Mouse (Mus musculus) urinary bladder, postnatal 36 days (tissue): ENCODE data around the gene Aicda.
"Not testable (repeated sequence)": the region's sequence is repeated elsewhere in the genome, so short reads cannot be mapped to it uniquely, and the experiment has no call there.

Experiments used
- DNase-seq, 2 experiments: peaks; one replicate each; pipeline ENCODE4 v3.0.0; 2022; ENCODE audit warnings: low spot score in 2 of 2, mixed read lengths in 1 of 2

The Aicda gene

GRCm38 (mm10) chr6:122555266-122555665, 1.7 kb downstream of the Aicda start:
- DNase-seq: no peak

GRCm38 (mm10) chr6:122556959-122557561, 3.5 kb downstream of the Aicda start:
- peak; percentile 60 to 64 for DNase-seq

DNA sequence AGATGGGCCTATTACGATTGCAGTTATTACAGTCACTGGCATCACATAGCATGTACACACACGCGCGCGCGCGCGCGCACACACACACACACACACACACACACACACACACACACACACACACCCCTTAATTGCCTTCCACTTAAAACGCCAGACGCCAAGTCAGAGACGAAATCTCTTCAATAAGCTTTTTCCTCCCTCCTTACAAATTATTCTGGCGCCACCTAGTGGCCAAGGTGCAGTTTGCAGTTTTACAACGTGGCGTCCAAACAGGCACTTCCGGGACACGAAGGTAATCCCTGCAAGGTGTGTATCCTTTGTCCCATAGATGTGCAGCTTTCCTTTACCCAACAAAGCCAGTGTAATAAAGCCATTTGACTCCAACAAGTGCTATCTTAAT, 6.8 kb downstream of the Aicda start:
- peak; percentile 60 to 76 for DNase-seq

DNA sequence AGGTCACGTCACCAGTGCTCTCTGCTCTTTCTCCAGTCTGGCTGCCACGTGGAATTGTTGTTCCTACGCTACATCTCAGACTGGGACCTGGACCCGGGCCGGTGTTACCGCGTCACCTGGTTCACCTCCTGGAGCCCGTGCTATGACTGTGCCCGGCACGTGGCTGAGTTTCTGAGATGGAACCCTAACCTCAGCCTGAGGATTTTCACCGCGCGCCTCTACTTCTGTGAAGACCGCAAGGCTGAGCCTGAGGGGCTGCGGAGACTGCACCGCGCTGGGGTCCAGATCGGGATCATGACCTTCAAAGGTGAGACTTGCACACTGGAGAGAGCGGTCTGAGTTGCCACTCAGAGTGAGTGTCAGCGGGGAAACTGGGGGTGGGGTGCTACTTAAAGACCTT, 7.4 kb downstream of the Aicda start:
- DNase-seq: no peak

GRCm38 (mm10) chr6:122562463-122562862, 8.9 kb downstream of the Aicda start:
- peak in 1 of 2 experiments; percentile 20 for DNase-seq

DNA sequence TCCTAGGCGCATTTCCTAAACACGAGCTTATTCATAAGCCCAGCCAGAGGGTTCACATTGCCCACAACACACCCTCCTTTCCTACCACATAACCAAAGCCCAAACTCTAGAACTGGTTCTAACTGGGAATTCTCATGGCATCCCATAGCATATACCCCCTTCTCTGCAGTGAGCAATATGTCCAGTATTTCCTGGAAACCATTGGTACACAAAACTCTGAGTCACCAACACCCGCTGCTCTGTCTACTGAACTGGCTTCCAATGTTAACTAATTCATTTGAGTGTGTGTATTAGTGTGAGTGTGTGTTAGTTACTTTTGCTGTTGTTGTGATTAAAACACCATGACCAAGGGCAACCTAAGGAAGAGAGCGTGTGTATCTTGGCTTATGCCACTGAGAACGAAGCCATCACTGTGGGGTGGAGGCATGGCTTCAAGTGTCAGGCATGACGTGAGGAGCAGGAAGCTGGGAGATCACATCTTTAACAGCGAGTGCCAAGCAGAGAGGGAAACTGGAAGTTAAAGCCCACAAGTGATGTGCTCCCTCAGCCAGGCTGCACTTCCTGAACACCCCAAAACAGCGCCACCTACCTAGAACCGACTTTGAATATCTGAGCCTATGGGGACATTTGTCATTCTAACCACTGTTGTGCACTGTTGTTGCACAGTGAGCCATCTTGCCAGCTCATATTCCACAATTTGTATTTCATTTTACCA, 11.6 kb downstream of the Aicda start:
- DNase-seq: no peak

DNA sequence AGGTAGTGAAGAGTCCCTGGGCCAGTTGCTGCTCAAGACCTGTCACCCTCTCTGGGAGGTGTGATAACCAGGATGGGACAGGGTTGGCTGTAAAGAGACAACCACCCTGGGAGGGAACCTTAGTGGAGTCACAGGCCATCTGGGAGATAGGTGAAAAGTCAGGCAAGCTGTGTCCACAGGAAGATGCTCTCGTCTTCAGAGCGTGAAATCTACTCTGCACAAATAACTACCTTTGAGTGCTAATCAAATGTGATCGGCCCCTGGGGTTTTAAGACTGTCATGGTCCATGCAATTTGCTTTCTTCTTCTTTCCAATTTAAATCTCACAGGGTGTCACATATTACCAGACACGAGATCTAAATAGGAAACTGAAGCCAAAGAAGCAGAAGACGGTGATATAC, 15.5 kb downstream of the Aicda start:
- no peak for DNase-seq

DNA sequence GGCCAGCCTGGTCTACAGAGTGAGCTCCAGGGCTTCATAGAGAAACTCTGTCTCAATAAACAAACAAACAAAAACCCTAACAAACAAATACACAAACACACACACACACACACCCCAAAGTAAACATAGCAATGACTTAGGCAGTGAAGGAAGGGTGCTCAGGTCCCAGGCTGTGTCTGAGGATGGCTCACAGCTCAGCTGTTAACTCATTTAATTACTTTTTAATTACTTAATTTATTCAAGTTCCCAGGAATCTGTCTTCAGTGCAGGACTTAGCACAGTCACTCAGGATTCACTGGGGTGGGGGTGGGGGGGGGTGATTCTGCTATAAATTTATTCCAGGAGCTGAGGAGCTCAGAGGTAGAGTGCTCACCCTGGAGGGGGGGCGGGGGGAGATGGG, 16.2 kb downstream of the Aicda start:
- DNase-seq: no peak

DNA sequence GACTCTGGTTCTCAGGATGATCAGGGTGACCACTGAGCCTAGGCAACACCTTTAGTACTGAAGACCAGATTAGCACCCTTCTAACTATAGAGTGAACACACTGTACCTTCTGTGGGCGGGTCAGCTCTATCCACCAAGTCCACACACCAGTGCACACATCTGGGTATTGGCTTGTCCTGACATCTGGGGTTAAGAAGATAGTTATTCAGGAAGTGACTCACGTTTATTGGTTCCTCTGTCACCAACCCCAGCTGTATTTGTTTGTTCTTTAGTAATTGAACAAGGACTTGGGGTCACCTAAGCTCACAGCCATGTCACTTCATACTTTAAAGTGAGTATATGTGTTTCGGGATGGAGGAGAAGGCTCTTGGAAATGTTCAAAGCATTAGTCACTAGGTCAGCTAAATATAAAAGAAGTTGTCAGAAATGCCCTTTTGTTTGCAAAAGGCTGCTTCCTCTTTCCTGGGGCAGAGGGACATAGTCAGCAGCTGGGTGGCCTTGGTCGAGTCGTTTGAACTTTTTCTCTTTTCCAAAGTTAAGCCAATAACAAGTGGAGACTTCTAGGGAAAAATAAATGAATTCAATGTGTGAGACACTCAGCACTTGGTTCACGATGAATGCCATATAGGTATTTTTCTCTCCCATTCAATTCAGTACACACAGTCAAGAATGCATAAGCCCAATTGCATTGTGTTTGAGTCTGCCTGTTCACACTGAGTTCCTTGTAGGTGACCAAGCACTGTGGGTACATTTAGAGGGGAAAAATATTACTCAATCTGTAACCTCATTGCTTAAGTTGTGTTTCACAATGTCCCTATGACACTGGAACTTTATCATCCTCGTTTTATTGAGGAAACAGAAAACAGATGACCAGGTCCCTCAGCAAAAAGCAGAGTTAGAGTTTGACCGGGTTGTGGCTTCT, 17.4 kb downstream of the Aicda start:
- DNase-seq: no peak

GRCm38 (mm10) chr6:122571617-122571959, 18.0 kb downstream of the Aicda start:
- DNase-seq: no peak

DNA sequence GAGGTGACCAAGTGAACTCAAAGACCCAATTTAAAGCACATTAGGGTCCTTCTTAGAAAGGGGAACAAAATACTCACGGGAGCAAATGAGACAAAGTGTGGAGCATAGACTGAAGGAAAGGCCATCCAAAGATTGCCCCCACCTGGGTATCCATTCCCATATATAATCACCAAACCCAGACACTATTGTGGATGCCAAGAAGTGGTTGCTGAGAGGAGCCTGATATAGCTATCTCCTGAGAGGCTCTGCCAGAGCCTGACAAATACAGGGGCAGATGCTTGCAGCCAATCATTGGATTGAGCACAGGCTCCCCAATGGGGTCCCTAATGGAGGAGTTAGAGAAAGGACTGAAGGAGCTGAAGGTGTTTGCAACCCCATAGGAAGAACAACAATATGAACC, 21.4 kb downstream of the Aicda start:
- DNase-seq: not testable (repeated sequence)

DNA sequence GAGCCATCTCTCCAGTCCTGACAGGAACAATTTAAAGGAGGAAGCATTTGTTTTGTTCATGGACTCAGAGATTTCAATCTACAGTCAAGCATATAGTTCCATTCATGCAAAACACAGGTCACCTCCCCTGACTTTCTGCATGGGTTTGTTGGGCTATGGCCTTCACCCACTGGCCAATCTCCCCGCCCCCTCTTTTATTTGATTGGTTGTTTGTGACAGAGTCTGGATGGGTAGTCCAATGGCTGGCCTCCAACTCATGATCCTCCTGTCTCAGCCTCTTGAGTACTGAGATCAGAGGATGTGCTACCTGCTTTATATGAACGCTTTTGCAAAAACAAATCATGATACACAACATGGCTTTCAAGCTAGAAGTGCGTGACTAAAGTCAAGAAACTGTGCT, 23.4 kb downstream of the Aicda start:
- no peak for DNase-seq

DNA sequence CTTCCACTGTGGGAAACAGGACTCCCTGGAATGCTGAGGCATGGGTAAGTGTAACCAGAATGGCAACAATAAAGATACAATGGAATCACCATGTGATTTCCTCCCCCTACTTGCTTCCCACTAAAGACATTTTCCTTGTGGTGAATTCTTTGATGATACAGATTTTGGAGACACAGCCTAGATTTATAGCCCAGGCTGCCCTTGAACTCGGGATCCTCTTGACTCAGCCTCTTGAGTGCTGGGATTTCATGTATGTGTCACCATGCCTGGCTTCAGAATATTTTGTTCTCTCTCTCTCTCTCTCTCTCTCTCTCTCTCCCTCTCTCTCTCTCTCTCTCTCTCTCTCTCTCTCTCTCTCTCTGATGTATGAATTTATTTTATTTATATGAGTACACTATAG, 25.5 kb downstream of the Aicda start:
- DNase-seq: no peak

- DNase-seq: no peak
These were observed 37.6 kb downstream of the Aicda start for GRCm38 (mm10) chr6:122591027-122591758.

DNA sequence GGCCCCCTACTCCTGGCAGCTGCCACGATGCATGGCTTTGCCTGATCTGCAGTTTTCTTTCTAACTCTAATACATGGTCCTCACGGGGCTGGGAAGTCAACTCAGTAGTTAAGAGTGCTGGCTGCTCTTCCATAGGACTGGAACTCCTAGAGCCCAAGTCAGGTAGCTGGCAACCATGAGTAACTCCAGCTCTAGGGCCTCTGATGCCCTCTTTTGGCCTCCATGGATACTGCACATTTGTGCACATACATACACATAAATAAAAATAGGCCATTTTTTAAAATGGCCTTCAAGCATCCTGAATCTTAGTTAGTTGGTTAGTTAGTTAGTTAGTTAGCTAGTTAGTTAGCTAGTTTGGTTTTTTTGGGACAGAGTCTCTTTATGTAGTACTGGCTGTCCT, 39.3 kb downstream of the Aicda start:
- no peak for DNase-seq

- peak in 1 of 2 experiments; percentile 20 for DNase-seq
These were observed 42.0 kb downstream of the Aicda start for GRCm38 (mm10) chr6:122595637-122596036.

DNA sequence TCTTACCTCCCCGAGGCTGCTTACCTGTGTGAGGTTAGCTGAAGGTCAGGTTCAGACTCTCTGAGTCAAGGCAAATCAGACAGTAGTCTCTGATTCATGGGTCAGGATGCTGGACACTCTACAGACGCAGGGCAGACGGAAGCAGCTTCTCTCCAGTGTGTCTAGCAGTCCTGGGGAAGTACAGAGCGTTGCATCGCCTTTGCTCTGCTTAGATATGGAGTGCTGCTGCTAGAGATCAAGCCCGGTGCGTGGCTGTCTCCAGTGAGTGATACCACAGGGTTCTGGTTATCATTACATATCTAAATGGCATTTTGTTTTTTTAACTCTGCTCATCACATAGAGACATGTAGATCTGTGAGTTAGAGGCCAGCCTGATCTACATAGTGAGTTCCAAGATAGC, 43.0 kb downstream of the Aicda start:
- DNase-seq: no peak

DNA sequence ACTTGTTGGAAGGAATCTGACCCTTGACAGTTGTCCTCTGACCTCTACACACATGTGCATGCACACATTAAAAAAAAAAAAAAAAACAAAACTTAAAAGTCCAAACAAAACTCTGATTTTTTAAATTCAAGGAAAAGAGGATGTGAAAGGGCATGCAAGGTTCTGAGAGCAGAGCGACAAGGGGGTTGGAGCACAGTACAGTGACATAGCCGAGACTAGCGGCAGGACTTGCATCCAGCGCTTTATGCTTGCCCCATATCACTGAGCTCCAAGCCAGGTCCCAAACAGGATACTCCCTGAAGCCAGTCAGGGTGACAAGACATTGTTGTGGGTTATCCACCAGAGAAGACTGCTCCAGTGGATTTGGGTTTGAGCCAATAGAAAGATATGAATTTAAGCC, 44.4 kb downstream of the Aicda start:
- DNase-seq: no peak

DNA sequence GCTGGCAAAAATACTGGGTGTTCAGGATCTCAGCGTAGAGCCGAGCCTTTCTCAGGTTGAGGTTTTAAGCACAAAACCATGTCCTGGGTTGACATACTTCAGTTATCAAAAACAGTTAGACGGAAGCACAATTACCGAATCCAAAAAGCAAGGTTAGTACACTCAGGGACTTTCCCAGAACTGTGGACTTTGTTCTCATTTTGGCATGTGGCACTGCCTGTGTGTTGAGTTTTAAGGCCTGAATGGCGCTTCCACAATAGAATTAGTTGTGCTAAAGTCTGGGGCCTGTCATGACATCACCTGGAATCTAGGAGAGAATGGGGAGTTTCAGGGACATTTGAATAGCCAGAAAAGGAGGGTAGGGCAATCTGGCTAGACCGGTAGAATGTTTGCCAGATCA, 44.8 kb downstream of the Aicda start:
- no peak for DNase-seq

DNA sequence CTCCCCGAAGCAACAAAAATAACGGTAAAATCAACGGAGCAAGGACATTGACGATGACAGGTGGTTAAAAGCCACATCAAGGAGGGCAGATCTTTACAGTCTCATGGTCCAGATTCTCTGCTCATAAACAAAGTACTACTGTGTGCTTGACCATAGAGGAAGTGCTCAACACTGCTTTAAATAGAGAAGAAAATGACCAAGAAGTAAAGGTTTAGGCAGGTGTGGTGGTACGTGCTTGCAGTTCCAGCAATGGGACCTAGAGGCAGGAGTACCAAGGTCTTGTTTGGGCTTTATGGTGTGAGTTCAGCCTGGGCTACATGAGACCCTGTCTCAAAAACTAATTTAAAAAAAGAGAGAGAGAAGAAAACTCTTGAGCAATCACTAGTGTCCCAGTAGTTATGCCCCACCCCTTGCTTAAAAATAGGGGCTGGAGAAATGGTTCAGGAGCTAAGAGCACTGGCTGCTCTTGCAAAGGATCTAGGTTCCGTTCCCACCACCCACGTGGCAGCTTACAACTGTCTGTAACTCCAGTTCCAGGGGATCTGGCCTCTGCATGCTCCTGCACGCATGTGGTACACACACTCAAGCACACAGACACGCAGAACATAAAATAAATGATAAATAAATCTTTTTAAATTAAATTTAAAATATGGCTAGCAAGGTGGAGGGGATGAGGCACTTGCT, 45.6 kb downstream of the Aicda start:
- DNase-seq: no peak

GRCm38 (mm10) chr6:122600066-122600646, 46.6 kb downstream of the Aicda start:
- no peak for DNase-seq
